Mouse (Mus musculus) liver, embryonic 13.5 days (tissue): Measurements from ENCODE around the gene Adgrf3. TPM values are rescaled to one million over a fixed set of nuclear protein-coding genes. Genes with fewer than 3 reads are reported as not detected.

Source experiments
- ATAC-seq: fragments of 200-750 bp; cut with Nextera tagmentation; 2 replicates; pipeline ENCODE4 v1.8.0; 2017; ENCODE audit warnings: low read depth, mild to moderate bottlenecking, moderate number of reproducible peaks, moderate library complexity
- DNase-seq: peaks from one replicate; pipeline ENCODE4 v3.0.0; 2022
- H3K27ac ChIP-seq: fragments of 300-500 bp; sonication (generic); 2 replicates; pipeline ENCODE4 v1.5.1; 2015; ENCODE audit warnings: moderate library complexity, mild to moderate bottlenecking, inconsistent platforms
- H3K27me3 ChIP-seq: fragments of 300-500 bp; sonication (generic); 2 replicates; pipeline ENCODE4 v1.6.1; 2015; ENCODE audit warnings: mild to moderate bottlenecking, inconsistent platforms
- H3K36me3 ChIP-seq: fragments of 300-500 bp; sonication (generic); 2 replicates; pipeline ENCODE4 v1.6.1; 2015; ENCODE audit warnings: mild to moderate bottlenecking, inconsistent platforms
- H3K4me1 ChIP-seq: fragments of 300-500 bp; sonication (generic); replicated peaks from 2 replicates; pipeline ENCODE4 v1.6.1; 2015; ENCODE audit warnings: inconsistent platforms
- H3K4me2 ChIP-seq: fragments of 300-500 bp; sonication (generic); 2 replicates; pipeline ENCODE4 v1.6.1; 2015; ENCODE audit warnings: inconsistent platforms, mild to moderate bottlenecking, moderate library complexity
- H3K4me3 ChIP-seq: fragments of 300-500 bp; sonication (generic); replicated peaks from 2 replicates; pipeline ENCODE4 v1.5.1; 2015; ENCODE audit warnings: mild to moderate bottlenecking, inconsistent platforms
- H3K9ac ChIP-seq: fragments of 300-500 bp; sonication (generic); 2 replicates; pipeline ENCODE4 v1.6.1; 2015; ENCODE audit warnings: mild to moderate bottlenecking, inconsistent platforms
- H3K9me3 ChIP-seq: fragments of 300-500 bp; sonication (generic); replicated peaks from 2 replicates; pipeline ENCODE4 v1.6.1; 2016; ENCODE audit warnings: inconsistent platforms
- WGBS: fragments of 180-500 bp; shearing (Covaris S2); methylation state at CpG from one replicate; pipeline ENCODE4 v1.1.7; 2015; ENCODE audit not compliant: insufficient replicate concordance; 5-methylcytosine and 5-hydroxymethylcytosine counted together
- polyA plus RNA-seq: library from polyadenylated mRNA; unstranded; fragments of >200 nt; fragmentation: Nextera tagmentation; extraction: Ambion mirVana; gene quantifications from 2 replicates; pipeline ENCODE4 v1.2.1, GENCODE M21; 2015

Gene Adgrf3
- polyA plus RNA-seq, 1 experiment from 2014 or later, result not detected

- no peak for DNase-seq
- no peak for ATAC-seq
- no peaks in the 10 kb centered on the region for H3K27me3 ChIP-seq
- no peak overlapping the region for H3K27ac ChIP-seq
- no peak overlapping the region for H3K4me2 ChIP-seq
- no peaks in the 10 kb centered on the region for H3K9me3 ChIP-seq
- peaks cover 2% of the 10 kb centered on the region; the same call in 1 of the 2 replicates for H3K4me1 ChIP-seq
- H3K36me3 ChIP-seq, result no peaks in the 10 kb centered on the region
- no peak overlapping the region for H3K4me3 ChIP-seq
- no peak overlapping the region for H3K9ac ChIP-seq
- WGBS, result 63% methylated on average over 7 of the region's 7 CpGs
These were observed 3.3 kb downstream of the Adgrf3 start for GRCm38 (mm10) chr5:30202221-30202620.

- Histone ChIP-seq H3K4me3 (no peak overlapping the region), H3K27me3 (no peaks in the 10 kb centered on the region), H3K9me3 (no peaks in the 10 kb centered on the region), H3K9ac (no peak overlapping the region), H3K27ac (no peak overlapping the region), H3K4me2 (no peak overlapping the region), H3K36me3 (no peaks in the 10 kb centered on the region), H3K4me1 (peaks cover 2% of the 10 kb centered on the region; the same call in 1 of the 2 replicates)
- DNase-seq (no peak), ATAC-seq (no peak)
- 39% methylated on average over 5 of the region's 5 CpGs for WGBS
These were observed 4.0 kb downstream of the Adgrf3 start for GRCm38 (mm10) chr5:30201521-30201920.

GRCm38 (mm10) chr5:30198257-30198656 lies 7.3 kb downstream of the Adgrf3 start:
- no peak overlapping the region for H3K9ac ChIP-seq
- H3K9me3 ChIP-seq, result no peaks in the 10 kb centered on the region
- WGBS, result 36% methylated on average over 7 of the region's 7 CpGs
- H3K27me3 ChIP-seq, result no peaks in the 10 kb centered on the region
- H3K4me3 ChIP-seq, result no peak overlapping the region
- no peaks in the 10 kb centered on the region for H3K36me3 ChIP-seq
- peaks cover 2% of the 10 kb centered on the region; the same call in 1 of the 2 replicates for H3K4me1 ChIP-seq
- no peak for ATAC-seq
- DNase-seq, result no peak
- H3K27ac ChIP-seq, result no peak overlapping the region
- no peak overlapping the region for H3K4me2 ChIP-seq

- H3K4me2 ChIP-seq, result no peak overlapping the region
- DNase-seq, result no peak
- H3K27me3 ChIP-seq, result no peaks in the 10 kb centered on the region
- peak; percentile 34; the same call in 1 of the 2 replicates for ATAC-seq
- no peak overlapping the region for H3K27ac ChIP-seq
- 74% methylated on average over 5 of the region's 5 CpGs for WGBS
- H3K36me3 ChIP-seq, result no peaks in the 10 kb centered on the region
- H3K9ac ChIP-seq, result no peak overlapping the region
- no peaks in the 10 kb centered on the region for H3K4me1 ChIP-seq
- no peak overlapping the region for H3K4me3 ChIP-seq
- no peaks in the 10 kb centered on the region for H3K9me3 ChIP-seq
These were observed 10.2 kb downstream of the Adgrf3 start for GRCm38 (mm10) chr5:30195340-30195739.

GRCm38 (mm10) chr5:30192452-30192851 lies 13.1 kb downstream of the Adgrf3 start:
- Histone ChIP-seq H3K4me3 (no peak overlapping the region), H3K4me2 (no peak overlapping the region), H3K27ac (no peak overlapping the region), H3K27me3 (no peaks in the 10 kb centered on the region), H3K9ac (no peak overlapping the region), H3K4me1 (no peaks in the 10 kb centered on the region), H3K9me3 (no peaks in the 10 kb centered on the region), H3K36me3 (peaks cover 9% of the 10 kb centered on the region; the same call in 1 of the 2 replicates)
- ATAC-seq (no peak), DNase-seq (no peak)
- 55% methylated on average over 1 of the region's 1 CpGs for WGBS

GRCm38 (mm10) chr5:30187687-30188485 lies 17.6 kb downstream of the Adgrf3 start:
- no peak for DNase-seq
- Histone ChIP-seq H3K4me3 (no peak overlapping the region), H3K36me3 (peaks cover 41% of the 10 kb centered on the region), H3K9ac (no peak overlapping the region), H3K27me3 (no peaks in the 10 kb centered on the region), H3K4me2 (no peak overlapping the region), H3K9me3 (no peaks in the 10 kb centered on the region), H3K27ac (peak overlapping the region; percentile 47; the same call in 1 of the 2 replicates), H3K4me1 (no peaks in the 10 kb centered on the region)
- peak; percentile 48; the same call in 1 of the 2 replicates for ATAC-seq
- 81% methylated on average over 12 of the region's 12 CpGs for WGBS

GRCm38 (mm10) chr5:30175811-30176210 lies 29.7 kb downstream of the Adgrf3 start:
- DNase-seq (no peak), ATAC-seq (no peak)
- Histone ChIP-seq H3K9me3 (no peaks in the 10 kb centered on the region), H3K4me2 (no peak overlapping the region), H3K4me3 (no peak overlapping the region), H3K9ac (no peak overlapping the region), H3K27me3 (no peaks in the 10 kb centered on the region), H3K27ac (no peak overlapping the region), H3K4me1 (no peaks in the 10 kb centered on the region), H3K36me3 (peaks cover 86% of the 10 kb centered on the region)
- WGBS, result 90% methylated on average over 4 of the region's 4 CpGs

- Histone ChIP-seq H3K27ac (no peak overlapping the region), H3K36me3 (peaks cover 84% of the 10 kb centered on the region), H3K9ac (no peak overlapping the region), H3K27me3 (no peaks in the 10 kb centered on the region), H3K4me3 (no peak overlapping the region), H3K4me2 (no peak overlapping the region), H3K9me3 (no peaks in the 10 kb centered on the region), H3K4me1 (no peaks in the 10 kb centered on the region)
- DNase-seq (no peak), ATAC-seq (no peak)
- WGBS, result 74% methylated on average over 20 of the region's 20 CpGs
These were observed 32.4 kb downstream of the Adgrf3 start for GRCm38 (mm10) chr5:30172931-30173692.

- H3K27me3 ChIP-seq, result no peaks in the 10 kb centered on the region
- ATAC-seq (no peak), DNase-seq (no peak)
- no peaks in the 10 kb centered on the region for H3K9me3 ChIP-seq
- peaks cover 80% of the 10 kb centered on the region for H3K36me3 ChIP-seq
- no peak overlapping the region for H3K4me2 ChIP-seq
- no peak overlapping the region for H3K4me3 ChIP-seq
- no peak overlapping the region for H3K27ac ChIP-seq
- H3K9ac ChIP-seq, result no peak overlapping the region
- no peaks in the 10 kb centered on the region for H3K4me1 ChIP-seq
These were observed 33.4 kb downstream of the Adgrf3 start for GRCm38 (mm10) chr5:30172115-30172514.

- Histone ChIP-seq H3K4me2 (no peak overlapping the region), H3K4me3 (no peak overlapping the region), H3K9ac (no peak overlapping the region), H3K9me3 (no peaks in the 10 kb centered on the region), H3K27ac (no peak overlapping the region), H3K36me3 (peaks cover 72% of the 10 kb centered on the region), H3K27me3 (no peaks in the 10 kb centered on the region), H3K4me1 (no peaks in the 10 kb centered on the region)
- no peak for DNase-seq
- ATAC-seq, result no peak
- 76% methylated on average over 5 of the region's 5 CpGs for WGBS
These were observed 35.1 kb downstream of the Adgrf3 start for GRCm38 (mm10) chr5:30170303-30170940.

GRCm38 (mm10) chr5:30165234-30165946 lies 40.1 kb downstream of the Adgrf3 start:
- no peak overlapping the region for H3K4me2 ChIP-seq
- ATAC-seq (no peak), DNase-seq (no peak)
- peaks cover 47% of the 10 kb centered on the region for H3K36me3 ChIP-seq
- H3K27ac ChIP-seq, result no peak overlapping the region
- 77% methylated on average over 5 of the region's 5 CpGs for WGBS
- no peaks in the 10 kb centered on the region for H3K27me3 ChIP-seq
- peaks cover 8% of the 10 kb centered on the region; the same call in 1 of the 2 replicates for H3K4me1 ChIP-seq
- no peak overlapping the region for H3K9ac ChIP-seq
- H3K9me3 ChIP-seq, result no peaks in the 10 kb centered on the region
- H3K4me3 ChIP-seq, result no peak overlapping the region
